Mouse (Mus musculus) 3134 (cell line): ENCODE data around the gene Mfn2.

ENCODE experiments used
- DNase-seq: peaks from one replicate; pipeline ENCODE4 v3.0.0-alpha.2; 2011; ENCODE audit warnings: low spot score; ENCODE audit not compliant: insufficient read length; ENCODE audit errors: extremely low read depth

Mfn2 gene

DNA sequence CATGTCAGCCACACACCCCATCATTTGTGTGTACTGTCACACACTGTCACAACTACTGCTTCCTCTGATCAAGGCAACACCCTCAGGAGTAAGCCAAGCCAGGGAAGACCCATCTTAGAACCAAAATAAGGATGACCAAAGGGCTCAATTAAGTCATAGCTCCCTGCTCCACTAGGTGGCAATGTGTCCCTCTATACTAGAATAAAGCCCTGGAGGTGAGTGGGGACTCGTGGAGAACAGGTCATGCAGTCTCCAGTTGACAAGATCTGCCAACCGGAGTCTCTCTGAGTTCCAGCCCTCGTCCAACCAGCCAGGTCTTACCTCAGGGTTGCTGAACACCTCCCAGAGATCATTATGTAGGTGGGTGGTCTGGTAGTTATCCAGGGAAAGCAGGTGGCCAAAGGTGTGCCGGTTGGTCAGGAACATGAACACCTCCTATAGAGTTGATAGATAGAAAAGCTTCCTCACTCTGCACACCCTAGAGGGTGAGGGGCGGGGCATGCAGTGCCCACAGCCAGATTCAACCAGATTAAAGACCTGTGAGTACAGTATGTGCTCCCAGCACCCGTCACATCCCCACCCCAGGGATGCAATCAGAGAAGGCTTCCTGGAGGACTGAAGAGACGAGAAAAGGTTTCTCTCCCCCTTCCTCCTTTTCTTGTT is 14.1 kb upstream of the Mfn2 start:
- no peak for DNase-seq

DNA sequence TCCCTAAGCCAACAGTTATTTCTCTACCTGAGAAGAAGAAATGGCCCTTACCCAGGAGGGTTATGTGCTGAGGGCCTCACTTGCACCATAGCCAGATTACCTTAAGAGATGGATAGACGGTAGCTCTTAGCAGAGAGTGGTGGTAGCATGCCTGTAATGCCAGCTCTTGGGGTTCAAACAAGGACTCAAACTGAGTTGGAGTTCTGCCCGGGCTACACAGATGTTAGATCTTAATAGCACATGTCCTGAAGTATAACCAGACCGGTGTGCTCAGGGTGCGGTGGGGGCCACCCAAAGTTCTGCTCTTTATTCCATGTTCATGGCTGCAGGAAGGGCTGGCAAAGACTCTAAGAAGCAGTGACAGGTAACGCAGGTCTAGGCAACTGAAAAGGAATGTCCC is 5.0 kb upstream of the Mfn2 start:
- DNase-seq: no peak

DNA sequence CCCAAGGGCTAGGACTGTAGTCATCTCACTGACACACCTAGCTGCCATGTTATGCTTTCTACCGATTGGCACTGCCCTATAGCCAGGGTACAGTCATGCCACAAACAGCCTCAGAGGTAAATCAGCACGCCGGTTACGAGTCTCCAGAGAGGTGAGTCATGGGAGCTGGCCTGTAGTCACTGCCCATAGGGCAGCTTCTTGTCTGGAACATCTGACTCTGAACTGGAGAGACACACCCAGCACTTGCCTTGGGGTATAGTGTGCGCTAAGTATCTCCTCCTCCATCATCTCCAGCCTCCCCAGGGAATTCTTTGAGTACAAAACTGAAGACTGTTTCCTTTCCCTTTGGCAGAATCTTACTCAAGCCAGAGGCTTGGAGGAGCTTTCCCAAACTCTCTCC is 1.7 kb upstream of the Mfn2 start:
- peak; percentile 83 for DNase-seq

DNA sequence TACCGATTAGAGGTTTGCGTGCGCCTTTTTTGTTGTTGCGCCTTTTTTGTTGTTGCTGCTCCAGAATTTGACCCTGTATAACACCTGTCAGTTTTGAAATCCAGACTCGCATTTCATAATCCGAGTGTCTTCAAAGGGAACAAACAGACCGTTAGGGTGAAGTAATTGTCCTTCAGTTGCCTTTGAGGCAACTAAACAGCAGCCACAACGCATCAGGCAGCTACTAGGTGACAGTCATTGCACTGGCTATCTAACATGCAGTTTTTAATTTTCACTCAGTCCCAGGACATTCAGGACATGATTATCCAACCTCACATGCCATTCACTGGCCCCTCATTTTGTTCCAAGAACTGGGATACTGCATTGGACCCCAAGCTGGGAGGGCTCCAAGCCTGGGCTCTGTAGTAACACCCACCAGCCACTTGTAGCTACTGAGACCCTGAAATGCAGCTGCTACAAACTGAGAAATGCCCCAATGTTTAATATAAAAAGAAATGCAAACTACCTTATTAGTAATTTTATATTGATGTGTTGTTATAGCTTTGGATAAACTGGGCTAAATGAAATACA is 671 bp upstream of the Mfn2 start:
- no peak for DNase-seq

DNA sequence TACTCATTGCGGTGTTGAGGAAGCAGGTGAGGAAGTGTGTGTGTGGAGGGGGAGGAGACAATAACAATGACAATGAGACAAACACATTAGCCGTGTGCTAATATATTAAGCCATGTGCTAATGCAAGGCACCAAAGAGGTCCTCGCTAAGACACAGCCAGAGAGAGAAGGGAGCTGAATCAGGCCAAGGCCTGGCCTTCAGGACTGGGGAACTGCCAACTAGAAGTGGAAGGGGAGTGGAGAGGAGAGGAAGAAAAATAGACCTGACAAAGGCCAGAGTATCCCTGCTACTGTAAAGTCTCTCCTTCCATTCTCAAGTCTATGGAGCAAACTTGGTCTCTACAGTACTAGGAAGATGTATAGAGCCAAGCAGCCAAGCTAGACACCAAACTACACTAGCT is 903 bp downstream of the Mfn2 start:
- DNase-seq: no peak

DNA sequence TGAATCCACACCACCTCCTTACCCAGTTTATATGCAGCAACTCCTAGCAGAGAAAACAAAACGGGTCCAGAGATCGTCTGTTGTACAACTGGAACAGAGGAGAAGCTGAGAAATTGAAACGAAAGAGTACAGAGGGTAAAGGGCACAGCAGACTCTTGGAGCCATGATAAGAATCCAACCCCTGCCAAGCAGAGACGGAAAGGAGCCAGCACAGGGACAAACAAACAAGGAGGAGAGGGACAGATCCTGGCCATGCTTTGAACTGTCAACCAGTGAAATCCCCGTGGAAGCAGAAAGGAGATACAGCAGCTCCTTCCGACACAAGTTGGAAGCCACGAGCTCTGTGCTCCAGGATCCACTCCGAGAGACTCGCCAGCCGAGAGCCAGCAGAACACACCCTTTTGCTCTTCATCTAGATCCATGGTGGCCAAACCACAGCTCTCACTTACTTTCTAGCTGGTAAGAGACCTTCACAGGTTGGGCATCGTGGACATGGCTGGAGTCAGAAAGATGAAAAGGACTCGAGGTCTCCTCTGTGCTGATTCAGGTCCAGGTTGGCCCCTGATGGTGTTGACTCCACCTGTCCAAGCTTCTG is 1.5 kb downstream of the Mfn2 start:
- DNase-seq: no peak

DNA sequence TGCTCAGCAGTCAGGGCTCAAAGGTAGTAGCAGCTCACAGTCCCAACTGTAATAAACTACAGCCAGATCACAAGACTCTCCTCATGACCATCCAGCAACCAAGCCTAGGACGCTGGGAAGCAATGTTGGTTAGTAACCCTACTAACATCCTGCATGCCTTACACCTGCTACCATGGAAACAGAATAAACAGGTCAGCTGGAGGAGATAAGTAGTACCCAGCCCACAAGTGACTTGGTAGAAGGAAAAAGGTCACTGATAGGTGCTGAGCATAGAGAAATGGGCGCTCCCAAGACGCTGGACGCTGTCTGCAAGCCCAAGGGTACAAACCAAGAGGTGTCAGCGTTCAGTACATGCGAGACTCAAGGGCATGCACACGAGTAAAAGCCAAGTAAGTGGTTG is 4.1 kb downstream of the Mfn2 start:
- no peak for DNase-seq

DNA sequence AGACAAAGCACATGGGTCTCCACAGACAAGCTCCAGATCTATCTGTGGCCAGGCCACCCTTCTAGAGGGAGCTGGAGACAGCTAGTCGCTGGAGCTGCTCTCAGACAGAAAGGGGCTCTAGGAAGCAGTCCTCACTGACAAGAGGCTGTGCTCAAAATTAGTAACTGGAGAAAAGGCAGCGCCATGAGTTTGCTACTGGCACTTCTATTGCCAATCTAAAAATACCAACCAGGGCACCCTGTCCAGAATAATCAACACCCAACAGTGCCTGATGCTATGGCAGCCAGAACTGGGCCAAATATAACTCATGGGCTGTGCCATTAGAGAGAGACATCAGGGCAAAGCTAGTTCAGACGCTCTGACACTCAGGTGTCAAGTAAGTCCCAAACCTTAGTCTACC is 7.2 kb downstream of the Mfn2 start:
- no peak for DNase-seq

DNA sequence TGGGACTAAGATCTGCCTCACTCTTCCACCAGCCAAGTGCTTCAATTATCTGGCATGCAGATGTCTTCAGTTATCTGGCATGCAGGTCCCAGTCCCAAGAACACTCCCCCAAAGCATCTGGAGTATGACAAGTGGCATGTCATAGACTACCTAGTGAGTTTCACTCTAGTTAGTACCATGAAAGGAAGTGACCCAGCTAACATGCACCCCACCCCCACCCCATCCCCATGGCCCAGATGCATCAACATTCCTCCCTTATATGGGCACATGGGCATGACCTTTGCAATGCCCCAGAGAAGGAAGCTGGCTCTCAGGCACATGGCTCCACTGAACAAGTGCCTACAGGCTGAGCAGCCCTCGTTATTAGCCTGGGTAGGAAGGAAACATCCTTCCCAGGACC is 8.1 kb downstream of the Mfn2 start:
- DNase-seq: no peak

DNA sequence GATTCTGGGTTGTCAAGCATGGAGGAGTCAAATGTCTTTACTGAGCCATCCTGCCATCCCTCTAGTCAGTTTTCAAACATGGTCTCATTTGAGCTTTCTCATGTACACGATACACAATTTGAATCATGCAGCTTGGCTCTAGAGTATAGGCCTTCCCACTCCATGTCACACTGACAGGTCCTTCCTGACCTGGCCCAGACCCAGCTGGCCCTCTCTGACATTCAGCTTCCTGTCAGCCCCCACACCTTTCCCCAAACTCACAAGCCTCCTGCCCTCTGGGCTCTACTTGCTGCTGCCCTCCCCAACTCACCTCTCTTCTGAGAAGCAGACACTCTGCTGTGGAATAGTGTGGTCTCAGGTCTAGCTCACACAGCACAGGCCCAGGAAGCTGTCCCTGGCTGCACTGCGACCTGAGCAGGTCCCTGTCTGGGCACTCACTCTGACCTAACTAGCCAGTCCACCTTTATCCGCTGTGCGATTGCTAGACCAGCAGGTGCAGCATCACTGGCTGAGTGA is 8.6 kb downstream of the Mfn2 start:
- DNase-seq: no peak

DNA sequence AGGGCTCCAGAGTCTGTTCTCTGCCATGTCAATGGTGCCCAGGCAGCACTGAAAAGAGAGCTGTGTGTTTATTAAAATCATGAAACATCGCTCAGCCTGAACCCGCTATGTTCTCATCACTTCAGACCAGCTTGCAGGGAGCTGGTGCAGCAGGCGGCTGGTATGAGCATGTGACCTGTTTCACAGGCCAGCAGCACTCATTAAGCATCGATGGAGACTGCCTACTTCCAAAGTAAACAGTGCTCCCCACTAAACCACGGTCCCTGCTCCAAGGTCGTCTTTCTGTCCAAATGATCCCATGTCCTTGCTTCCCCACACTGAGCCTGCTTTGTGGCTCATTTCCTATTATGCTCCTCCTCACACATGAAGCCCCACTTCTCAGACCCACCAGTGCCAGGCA is 14.2 kb downstream of the Mfn2 start:
- no peak for DNase-seq

DNA sequence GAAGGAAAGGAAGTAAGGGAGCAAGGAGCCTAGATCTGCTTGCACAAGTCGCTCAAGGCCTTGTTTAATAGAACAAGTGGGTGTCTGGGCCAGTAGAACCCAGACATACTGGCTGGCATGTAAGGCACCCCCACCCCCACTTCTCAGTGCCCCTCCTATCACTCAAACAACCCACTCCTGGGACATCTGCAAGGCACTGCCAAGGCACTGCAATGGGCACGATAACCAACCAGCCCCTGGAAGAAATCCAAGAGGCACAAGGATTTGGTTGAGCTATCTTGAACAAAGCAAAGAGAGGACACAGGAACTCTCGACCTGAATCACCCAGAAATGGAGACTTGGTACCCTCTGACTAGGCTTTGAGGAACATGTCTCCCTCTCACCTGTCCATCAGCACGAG is 16.3 kb downstream of the Mfn2 start:
- DNase-seq: no peak

DNA sequence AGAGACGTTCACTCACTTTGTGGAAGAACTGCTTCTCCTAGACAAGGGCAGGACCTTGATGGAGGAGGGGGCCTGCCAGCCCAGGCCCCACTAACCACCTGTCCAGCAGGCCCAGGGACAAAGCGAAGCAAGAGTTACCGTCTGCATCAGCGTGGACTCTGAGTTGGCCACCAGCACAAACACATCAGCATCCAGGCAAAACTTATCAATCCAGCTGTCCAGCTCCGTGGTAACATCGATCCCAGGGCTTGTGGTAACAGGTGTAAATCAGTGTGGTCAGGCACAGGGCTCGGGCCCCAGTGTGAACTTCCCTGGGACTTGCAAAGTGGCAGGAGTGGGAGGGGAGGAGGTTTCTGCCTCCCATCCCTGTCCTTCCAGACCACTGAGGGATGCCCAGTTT is 17.2 kb downstream of the Mfn2 start:
- no peak for DNase-seq

DNA sequence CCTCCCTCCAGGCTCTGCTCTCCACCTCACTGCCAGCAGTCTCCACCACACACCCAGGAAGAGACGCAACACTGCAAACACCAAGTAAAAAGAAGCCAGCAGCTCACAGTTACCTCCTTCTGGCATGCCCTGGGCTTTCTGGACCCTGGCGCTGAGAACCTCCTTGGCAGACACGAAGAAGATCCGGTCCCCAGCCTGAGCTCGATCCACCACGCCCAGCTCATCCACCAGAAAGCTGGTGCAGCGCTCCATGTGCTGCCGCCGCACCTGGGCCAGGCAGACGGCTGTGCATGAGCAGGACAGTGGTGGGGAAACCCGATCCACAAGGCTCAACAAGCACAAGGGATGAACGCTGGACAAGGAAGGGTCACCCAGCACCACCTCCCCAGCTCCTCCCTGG is 18.3 kb downstream of the Mfn2 start:
- no peak for DNase-seq

DNA sequence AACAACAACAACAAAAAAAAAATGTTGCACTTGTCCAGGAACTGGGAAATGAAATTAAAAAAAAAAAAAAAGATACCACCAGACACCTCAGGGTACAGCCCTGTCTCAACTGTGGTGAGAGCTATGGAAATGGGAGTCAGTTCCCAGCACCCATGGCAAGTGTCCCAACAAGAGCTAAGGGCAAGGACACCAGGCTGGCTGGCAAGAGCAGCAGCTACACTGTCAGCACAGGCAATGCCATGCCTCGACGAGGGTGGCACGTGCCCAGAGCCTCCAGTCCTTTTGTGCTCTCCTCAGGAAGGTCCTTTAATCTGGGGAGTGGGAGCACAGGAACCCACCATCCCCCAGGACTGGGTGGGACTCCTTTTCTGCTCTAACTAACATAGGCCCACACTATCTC is 20.4 kb downstream of the Mfn2 start:
- no peak for DNase-seq

DNA sequence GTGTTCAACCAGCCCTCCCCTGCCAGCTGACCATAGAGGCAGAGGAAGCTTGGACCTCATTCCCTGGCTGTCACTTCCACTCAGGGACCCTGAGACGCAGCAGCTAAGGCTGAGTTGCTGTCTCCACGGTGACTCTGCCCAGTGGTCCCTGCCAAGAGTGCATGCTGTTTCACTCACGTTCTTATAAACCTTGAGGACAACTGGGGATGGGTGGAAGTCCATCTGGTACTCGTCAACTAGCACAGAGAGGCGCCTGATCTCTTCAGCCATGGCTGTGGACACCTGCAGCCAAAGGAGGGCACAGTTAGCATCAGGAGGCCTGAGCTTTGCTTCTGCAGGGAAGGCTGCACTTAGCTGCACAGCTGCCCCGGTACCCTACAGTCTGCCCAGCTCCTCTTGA is 21.5 kb downstream of the Mfn2 start:
- DNase-seq: no peak

DNA sequence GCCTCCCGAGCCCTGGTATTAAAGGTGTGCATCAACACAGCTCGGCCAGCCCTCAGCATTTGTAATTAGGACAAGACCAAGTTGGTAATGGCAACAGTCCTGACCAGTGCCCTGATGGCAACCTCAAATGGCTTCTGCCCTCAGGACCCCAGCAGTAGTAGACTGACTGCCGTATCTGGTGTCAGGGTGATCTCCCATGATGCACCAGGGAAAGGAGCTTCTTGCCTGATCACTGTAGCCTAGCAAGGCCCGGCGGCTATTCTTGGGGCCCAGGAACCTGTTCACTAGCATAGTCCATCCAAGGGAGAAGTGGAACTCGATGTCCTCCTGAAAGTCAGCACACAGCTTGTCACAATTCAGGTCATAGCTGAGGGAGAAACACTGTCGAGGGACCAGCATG is 22.7 kb downstream of the Mfn2 start:
- no peak for DNase-seq

DNA sequence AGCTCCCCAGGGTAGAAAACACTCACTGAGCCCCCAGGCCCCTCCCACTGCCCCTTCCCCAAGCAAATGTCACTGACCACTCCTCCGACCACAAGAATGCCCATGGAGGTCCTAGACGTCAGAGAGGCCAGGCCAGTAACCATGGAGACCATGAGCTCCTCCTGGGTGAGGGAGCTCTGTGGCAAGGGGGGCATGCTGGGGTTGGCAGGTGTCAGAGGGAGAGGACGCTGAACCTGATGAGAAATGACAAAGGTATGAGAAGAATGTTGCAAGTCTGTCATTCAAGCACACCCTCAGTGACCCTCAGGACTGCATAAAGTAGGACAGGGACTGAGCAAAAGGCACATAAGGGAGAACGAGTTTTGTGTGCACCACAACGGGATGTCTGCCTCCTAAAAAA is 24.6 kb downstream of the Mfn2 start:
- peak; percentile 57 for DNase-seq

DNA sequence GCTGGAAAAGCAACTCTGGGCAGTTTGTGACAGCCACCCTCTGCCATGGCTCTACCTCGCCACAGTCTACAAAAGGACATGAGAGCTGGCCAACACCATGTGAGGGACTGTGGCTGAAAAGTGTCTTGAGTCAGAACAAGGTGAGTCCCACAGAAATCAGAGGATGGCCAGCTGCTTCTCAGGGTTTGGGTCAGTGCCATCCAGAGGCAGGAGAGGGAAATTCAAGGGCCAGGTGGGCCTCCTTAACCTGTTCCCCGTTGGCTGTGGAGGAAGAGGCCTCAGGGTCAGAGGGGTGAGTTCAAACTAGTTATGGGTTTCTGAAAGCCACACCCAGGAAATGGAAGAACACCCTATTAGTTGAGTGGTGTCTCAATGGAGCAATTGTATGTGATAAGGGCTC is 25.0 kb downstream of the Mfn2 start:
- DNase-seq: no peak

DNA sequence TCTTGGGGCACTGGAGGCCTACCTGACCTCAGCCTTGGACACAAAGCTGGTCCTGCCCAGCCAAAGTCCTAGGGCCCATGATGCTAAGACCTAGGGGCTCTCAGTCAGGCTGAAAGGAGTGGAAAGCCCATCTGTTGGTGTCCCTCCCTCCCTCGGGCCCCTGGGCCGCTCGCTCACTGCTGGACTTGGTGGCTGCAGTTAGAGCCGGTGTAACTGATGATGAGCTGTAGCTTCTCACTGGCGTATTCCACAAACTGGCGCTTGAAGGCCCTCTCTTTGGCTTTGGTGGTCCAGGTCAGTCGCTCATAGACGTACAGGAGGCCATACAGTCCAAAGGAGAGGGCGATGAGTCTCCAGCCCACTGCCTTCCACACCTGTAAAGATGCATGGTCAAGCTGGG is 26.0 kb downstream of the Mfn2 start:
- no peak for DNase-seq

DNA sequence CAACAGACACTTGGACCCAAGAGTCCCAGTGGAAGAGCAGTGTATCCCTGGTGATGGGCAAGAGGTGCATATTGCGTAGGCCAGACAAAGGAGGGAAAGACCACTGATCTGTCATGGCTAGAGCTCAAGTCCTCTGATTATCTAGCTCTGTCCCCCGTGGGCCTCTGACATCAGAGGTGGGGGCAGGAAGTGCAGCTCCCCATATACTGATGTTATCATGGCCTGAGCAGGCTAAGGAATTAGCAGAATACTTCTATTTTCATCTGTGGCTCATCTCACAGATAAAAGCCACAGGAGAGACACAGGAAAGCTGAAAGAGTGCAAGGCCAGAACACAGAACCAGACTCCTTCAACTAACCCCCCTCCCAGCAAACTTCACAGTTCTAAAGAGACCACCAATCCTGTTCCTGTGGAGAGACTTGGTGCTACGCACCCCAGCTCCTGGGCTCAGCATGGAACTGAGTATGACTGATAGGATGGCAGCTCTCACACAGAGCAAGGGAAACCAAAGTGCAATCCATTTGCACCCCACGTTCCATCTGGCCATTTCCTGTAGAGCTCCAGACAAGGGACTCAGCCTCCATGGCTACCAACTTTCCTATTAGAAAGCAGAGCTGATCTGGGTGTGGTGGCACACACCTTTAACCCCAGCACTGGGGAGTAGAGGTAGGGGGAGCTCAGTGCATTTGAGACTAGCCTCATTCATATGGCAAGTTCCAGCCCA is 28.5 kb downstream of the Mfn2 start:
- DNase-seq: no peak

DNA sequence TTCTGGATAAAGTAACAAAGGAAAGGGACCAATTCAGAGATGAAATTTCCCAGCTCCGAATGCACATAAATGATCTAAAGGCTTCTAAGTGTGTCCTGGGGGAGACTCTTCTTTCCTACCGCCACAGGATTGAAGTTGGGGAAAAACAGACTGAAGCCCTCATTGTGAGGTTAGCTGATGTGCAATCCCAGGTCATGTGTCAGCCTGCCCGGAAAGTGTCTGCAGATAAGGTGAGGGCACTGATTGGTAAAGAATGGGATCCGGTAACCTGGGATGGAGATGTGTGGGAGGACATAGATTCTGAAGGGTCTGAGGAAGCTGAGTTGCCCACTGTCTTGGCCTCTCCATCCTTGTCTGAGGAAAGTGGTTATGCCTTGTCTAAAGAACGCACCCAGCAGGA is 35.3 kb downstream of the Mfn2 start:
- no peak for DNase-seq
